Mouse (Mus musculus) kidney, embryonic 16.5 days (tissue): Measurements from ENCODE around the gene Nob1. TPM values are rescaled to one million over a fixed set of nuclear protein-coding genes. Genes with fewer than 3 reads are reported as not detected.
A peak's percentile ranks its signal among the peaks of the same experiment; 100 is the strongest.

Experiments
- ATAC-seq: fragments of 200-750 bp; cut with Nextera tagmentation; 2 replicates; pipeline ENCODE4 v1.8.0; 2017; ENCODE audit warnings: moderate TSS enrichment; ENCODE audit not compliant: low FRiP score, low TSS enrichment
- H3K27ac ChIP-seq: fragments of 300-500 bp; sonication (generic); 2 replicates; pipeline ENCODE4 v1.5.1; 2014; ENCODE audit warnings: low read length
- H3K27me3 ChIP-seq: fragments of 300-500 bp; sonication (generic); 2 replicates; pipeline ENCODE4 v1.6.1; 2014; ENCODE audit warnings: low read length, control low read depth, mixed read lengths; ENCODE audit not compliant: insufficient read depth
- H3K36me3 ChIP-seq: fragments of 300-500 bp; sonication (generic); 2 replicates; pipeline ENCODE4 v1.6.1; 2014; ENCODE audit warnings: low read length, control low read depth, mixed read lengths; ENCODE audit not compliant: insufficient read depth
- H3K4me1 ChIP-seq: fragments of 300-500 bp; sonication (generic); 2 replicates; pipeline ENCODE4 v1.6.1; 2014; ENCODE audit warnings: low read length, control low read depth, mixed read lengths; ENCODE audit not compliant: insufficient read depth
- H3K4me2 ChIP-seq: fragments of 300-500 bp; sonication (generic); replicated peaks from 2 replicates; pipeline ENCODE4 v1.6.1; 2014; ENCODE audit warnings: low read depth, low read length
- H3K4me3 ChIP-seq: fragments of 300-500 bp; sonication (generic); 2 replicates; pipeline ENCODE4 v1.5.1; 2014; ENCODE audit warnings: mild to moderate bottlenecking, low read length
- H3K9ac ChIP-seq: fragments of 300-500 bp; sonication (generic); replicated peaks from 2 replicates; pipeline ENCODE4 v1.6.1; 2014; ENCODE audit warnings: low read length
- H3K9me3 ChIP-seq: fragments of 300-500 bp; sonication (generic); 2 replicates; pipeline ENCODE4 v1.6.1; 2016; ENCODE audit warnings: low read length, control low read depth
- WGBS: fragments of 180-500 bp; shearing (Covaris S2); extraction: QIAGEN DNeasy Blood & Tissue Kit; methylation state at CpG from one replicate; pipeline ENCODE4 v1.1.7; 2014; 5-methylcytosine and 5-hydroxymethylcytosine counted together
- polyA plus RNA-seq: library from polyadenylated mRNA; unstranded; fragments of >200 nt; fragmentation: Nextera tagmentation; extraction: Ambion mirVana; gene quantifications from 2 replicates; pipeline ENCODE4 v1.2.1, GENCODE M21; 2015

Nob1 gene
- 88.5 and 88.7 TPM in 2 replicates for polyA plus RNA-seq

GRCm38 (mm10) chr8:107424597-107425229 lies at the start of gene Nob1:
Nob1 (minus strand) TSS chr8:107425051.
- peak within 1 kb of the TSS; percentile 82 for H3K4me3 ChIP-seq
- no peak within 1 kb of the TSS for H3K27ac ChIP-seq
- H3K9ac ChIP-seq, result peak within 1 kb of the TSS; percentile 82
- H3K27me3 ChIP-seq, result no peaks in the 10 kb centered on the region
- H3K36me3 ChIP-seq, result peaks cover 23% of the 10 kb centered on the region
- under 1% methylated on average over 50 of the region's 50 CpGs for WGBS
- no peaks in the 10 kb centered on the region for H3K9me3 ChIP-seq
- H3K4me1 ChIP-seq, result peaks cover 13% of the 10 kb centered on the region
- peak; percentile 100 for ATAC-seq
- H3K4me2 ChIP-seq, result peak within 1 kb of the TSS; percentile 69

DNA sequence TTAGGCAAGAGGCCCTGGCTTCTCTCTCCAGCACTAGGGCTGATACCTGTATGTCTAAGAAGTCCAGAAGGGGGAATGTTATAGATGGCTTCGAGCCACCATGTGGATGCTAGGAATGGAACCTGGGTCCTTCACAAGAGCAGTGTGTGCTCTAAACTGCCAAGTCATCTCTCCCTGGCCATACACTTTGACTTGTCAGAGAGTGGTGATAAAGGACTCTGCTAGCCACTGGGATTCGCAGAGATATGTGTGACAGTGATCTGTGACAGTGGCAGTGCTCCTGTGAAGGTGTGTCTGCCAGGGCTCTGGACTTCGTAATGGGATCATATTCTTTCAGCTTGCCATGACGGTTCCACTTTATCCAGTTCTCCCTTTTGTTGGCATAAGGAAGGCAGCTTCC lies 48.5 kb upstream of the Nob1 start:
- no peak overlapping the region for H3K27ac ChIP-seq
- H3K4me3 ChIP-seq, result no peak overlapping the region
- no peaks in the 10 kb centered on the region for H3K27me3 ChIP-seq
- H3K9ac ChIP-seq, result no peak overlapping the region
- 87% methylated on average over 4 of the region's 4 CpGs for WGBS
- H3K9me3 ChIP-seq, result no peaks in the 10 kb centered on the region
- no peak for ATAC-seq
- no peak overlapping the region for H3K4me2 ChIP-seq
- no peaks in the 10 kb centered on the region for H3K36me3 ChIP-seq
- H3K4me1 ChIP-seq, result no peaks in the 10 kb centered on the region

- H3K36me3 ChIP-seq, result no peaks in the 10 kb centered on the region
- no peak overlapping the region for H3K4me3 ChIP-seq
- no peaks in the 10 kb centered on the region for H3K4me1 ChIP-seq
- WGBS, result 50% methylated on average over 10 of the region's 10 CpGs
- H3K4me2 ChIP-seq, result no peak overlapping the region
- H3K27me3 ChIP-seq, result no peaks in the 10 kb centered on the region
- no peak for ATAC-seq
- H3K9me3 ChIP-seq, result no peaks in the 10 kb centered on the region
- H3K9ac ChIP-seq, result no peak overlapping the region
- H3K27ac ChIP-seq, result no peak overlapping the region
These were observed 47.7 kb upstream of the Nob1 start for GRCm38 (mm10) chr8:107472403-107473100.

- 68% methylated on average over 5 of the region's 5 CpGs for WGBS
- Histone ChIP-seq H3K9ac (no peak overlapping the region), H3K4me1 (no peaks in the 10 kb centered on the region), H3K27ac (no peak overlapping the region), H3K9me3 (0 out of 2 replicates have a peak, but pooled peaks cover 3% of the 10 kb centered on the region), H3K36me3 (peaks cover 7% of the 10 kb centered on the region), H3K27me3 (no peaks in the 10 kb centered on the region), H3K4me2 (no peak overlapping the region), H3K4me3 (no peak overlapping the region)
- ATAC-seq, result no peak
These were observed 45.5 kb upstream of the Nob1 start for GRCm38 (mm10) chr8:107470302-107470701.

- H3K4me3 ChIP-seq, result no peak overlapping the region
- no peak overlapping the region for H3K27ac ChIP-seq
- H3K4me2 ChIP-seq, result no peak overlapping the region
These were observed 44.0 kb upstream of the Nob1 start for GRCm38 (mm10) chr8:107468811-107469302.

DNA sequence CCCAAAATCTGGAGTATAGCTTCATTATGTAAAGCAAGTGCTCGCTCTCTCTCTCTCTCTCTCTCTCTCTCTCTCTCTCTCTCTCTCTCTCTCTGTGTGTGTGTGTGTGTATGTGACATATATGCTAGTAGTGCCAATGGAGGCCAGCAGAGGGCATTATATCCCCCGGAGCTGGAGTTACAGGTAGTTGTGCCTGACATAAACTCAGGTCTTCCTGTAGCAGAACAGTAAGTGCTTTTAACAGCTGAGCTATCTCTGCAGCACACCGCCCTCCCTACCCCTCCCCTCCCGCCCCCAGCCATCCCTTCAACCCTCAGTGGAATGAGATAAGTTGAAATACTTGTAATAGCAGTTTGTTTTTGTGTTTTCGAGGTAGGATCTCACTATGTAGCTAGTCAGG lies 41.8 kb upstream of the Nob1 start:
- H3K9ac ChIP-seq, result no peak overlapping the region
- 0 out of 2 replicates have a peak, but pooled peaks cover 3% of the 10 kb centered on the region for H3K9me3 ChIP-seq
- H3K4me3 ChIP-seq, result no peak overlapping the region
- H3K27ac ChIP-seq, result no peak overlapping the region
- 93% methylated on average over 5 of the region's 5 CpGs for WGBS
- H3K4me1 ChIP-seq, result no peaks in the 10 kb centered on the region
- ATAC-seq, result no peak
- no peaks in the 10 kb centered on the region for H3K27me3 ChIP-seq
- peaks cover 8% of the 10 kb centered on the region for H3K36me3 ChIP-seq
- no peak overlapping the region for H3K4me2 ChIP-seq

More at GRCm38 (mm10) chr8:107468811-107469302, 44.0 kb upstream of the Nob1 start:
- no peak overlapping the region for H3K9ac ChIP-seq
- ATAC-seq, result no peak
- 0 out of 2 replicates have a peak, but pooled peaks cover 3% of the 10 kb centered on the region for H3K9me3 ChIP-seq
- peaks cover 8% of the 10 kb centered on the region for H3K36me3 ChIP-seq
- H3K4me1 ChIP-seq, result no peaks in the 10 kb centered on the region
- H3K27me3 ChIP-seq, result no peaks in the 10 kb centered on the region
- 49% methylated on average over 8 of the region's 8 CpGs for WGBS

- no peak for ATAC-seq
- peaks cover 15% of the 10 kb centered on the region for H3K36me3 ChIP-seq
- H3K4me1 ChIP-seq, result no peaks in the 10 kb centered on the region
- no peak overlapping the region for H3K4me2 ChIP-seq
- 0 out of 2 replicates have a peak, but pooled peaks cover 3% of the 10 kb centered on the region for H3K9me3 ChIP-seq
- H3K4me3 ChIP-seq, result no peak overlapping the region
- WGBS, result 39% methylated on average over 3 of the region's 3 CpGs
- H3K27me3 ChIP-seq, result no peaks in the 10 kb centered on the region
- H3K27ac ChIP-seq, result no peak overlapping the region
- H3K9ac ChIP-seq, result no peak overlapping the region
These were observed 40.6 kb upstream of the Nob1 start for GRCm38 (mm10) chr8:107465332-107465990.

GRCm38 (mm10) chr8:107462423-107462822 lies 37.6 kb upstream of the Nob1 start:
- H3K9me3 ChIP-seq, result 0 out of 2 replicates have a peak, but pooled peaks cover 3% of the 10 kb centered on the region
- no peak overlapping the region for H3K4me3 ChIP-seq
- no peak overlapping the region for H3K4me2 ChIP-seq
- H3K9ac ChIP-seq, result no peak overlapping the region
- H3K27me3 ChIP-seq, result no peaks in the 10 kb centered on the region
- H3K4me1 ChIP-seq, result no peaks in the 10 kb centered on the region
- peaks cover 33% of the 10 kb centered on the region for H3K36me3 ChIP-seq
- WGBS, result 93% methylated on average over 5 of the region's 5 CpGs
- no peak overlapping the region for H3K27ac ChIP-seq
- ATAC-seq, result no peak

GRCm38 (mm10) chr8:107458281-107458680 lies 33.4 kb upstream of the Nob1 start:
- Histone ChIP-seq H3K36me3 (peaks cover 29% of the 10 kb centered on the region), H3K27ac (no peak overlapping the region)

More at GRCm38 (mm10) chr8:107458281-107458680, 33.4 kb upstream of the Nob1 start:
- Histone ChIP-seq H3K4me1 (no peaks in the 10 kb centered on the region), H3K4me2 (no peak overlapping the region), H3K27me3 (no peaks in the 10 kb centered on the region), H3K9ac (no peak overlapping the region), H3K9me3 (no peaks in the 10 kb centered on the region), H3K4me3 (no peak overlapping the region)
- 91% methylated on average over 6 of the region's 6 CpGs for WGBS
- ATAC-seq, result no peak
